Mouse (Mus musculus) thymus, adult 2 months (tissue): ENCODE measurements at regions not wholly inside any gene's neighbourhood (a gene's known extent, or its start where the extent isn't known, plus 50 kb on each side); places are given as distances from the start of the nearest gene placed in this dataset.

ENCODE experiments used
- CTCF ChIP-seq: fragments of 200-500 bp; IDR thresholded peaks from 2 replicates; pipeline ENCODE4 v1.5.1; 2012; ENCODE audit warnings: mild to moderate bottlenecking, control low read depth, low read length, moderate library complexity, borderline replicate concordance; ENCODE audit not compliant: control insufficient read depth, poor library complexity, insufficient read depth; ENCODE audit errors: extremely low read depth
- POLR2A ChIP-seq: fragments of 200-500 bp; IDR thresholded peaks from 2 replicates; pipeline ENCODE4 v1.6.1; 2012; ENCODE audit warnings: mild to moderate bottlenecking, low read length, control low read depth, moderate library complexity; ENCODE audit not compliant: control insufficient read depth, poor library complexity, insufficient read depth; ENCODE audit errors: extremely low read depth

- TF ChIP-seq POLR2A (no peak), CTCF (no peak)
Observed at GRCm38 (mm10) chr14:90232661-90233060, 1761.5 kb upstream of the Pcdh20 start.
